Mouse (Mus musculus): ENCODE measurements around the gene Psma5.
"Not testable (repeated sequence)": the region's sequence is repeated elsewhere in the genome, so short reads cannot be mapped to it uniquely, and the experiment has no call there.

Psma5 gene

DNA sequence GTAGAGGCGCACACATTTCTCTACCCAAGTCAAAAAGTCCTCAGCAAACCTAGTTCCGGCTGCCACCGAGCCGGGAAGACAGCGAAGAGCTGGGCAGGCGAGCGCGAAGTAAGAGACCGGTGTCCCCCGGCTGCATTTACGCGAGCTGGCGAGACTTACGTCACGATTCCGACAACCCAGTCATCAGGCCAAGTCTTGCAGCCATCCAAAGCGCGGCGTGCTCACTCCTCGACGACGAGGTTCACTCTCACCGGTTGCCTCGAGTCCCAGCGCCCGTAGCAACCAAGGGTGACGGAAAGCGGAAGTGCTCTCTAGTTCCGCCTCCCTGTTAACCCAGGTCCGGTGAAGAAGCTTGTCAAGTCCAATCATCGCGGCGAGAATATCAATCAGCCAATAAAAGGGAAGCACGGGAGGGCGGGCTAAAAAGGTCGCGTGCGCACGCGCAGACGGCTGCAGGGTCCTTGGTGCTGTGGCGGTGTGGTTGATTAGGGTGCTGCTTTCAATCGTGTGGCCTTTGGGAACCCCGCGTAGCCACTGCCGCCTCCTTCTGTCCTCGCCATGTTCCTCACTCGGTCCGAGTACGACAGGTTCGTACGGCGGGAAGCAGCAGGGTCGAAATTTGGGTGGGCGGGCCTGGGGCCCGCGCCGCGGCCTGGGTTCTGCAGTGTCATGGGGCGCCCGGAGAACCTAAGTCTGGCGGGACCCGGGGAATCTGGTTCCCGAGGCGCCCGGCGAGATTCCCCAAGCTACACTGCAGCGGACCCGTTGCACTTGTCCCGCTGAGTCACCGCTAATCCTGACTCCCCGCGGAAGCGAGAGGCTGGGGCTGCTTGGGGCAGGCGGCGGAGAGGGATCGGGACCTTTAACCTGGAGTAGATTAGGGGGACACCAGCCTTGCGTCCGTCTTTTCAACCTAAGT is at the start of gene Psma5:
TSS of gene Psma5 (plus strand) at position 208 of the 919 bp plus-strand sequence.
- peak; percentile 97 to 98 for DNase-seq

DNA sequence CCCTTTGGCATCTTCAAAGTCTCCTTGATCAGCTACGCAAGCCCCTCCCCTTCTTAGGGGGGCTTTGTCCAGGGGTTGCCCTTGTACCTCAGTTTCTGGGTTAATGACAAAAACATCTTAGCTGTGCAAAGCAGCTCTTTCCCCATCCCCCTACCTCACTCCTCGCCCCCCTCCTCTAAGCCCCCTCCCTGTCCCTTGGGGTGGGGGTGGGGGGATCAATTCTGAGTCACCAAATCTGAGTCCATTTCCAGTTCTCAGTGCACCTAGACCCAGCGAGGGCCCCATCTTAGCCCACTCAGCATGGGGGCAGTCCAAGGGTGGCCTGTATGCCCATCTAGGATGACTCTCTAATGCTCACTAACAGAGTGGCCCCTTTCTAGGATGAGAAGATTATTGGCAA is 47.7 kb upstream of the Psma5 start:
- no peak for DNase-seq

- DNase-seq, result no peak
Observed at GRCm38 (mm10) chr3:108209536-108209935, 47.2 kb upstream of the Psma5 start.

DNA sequence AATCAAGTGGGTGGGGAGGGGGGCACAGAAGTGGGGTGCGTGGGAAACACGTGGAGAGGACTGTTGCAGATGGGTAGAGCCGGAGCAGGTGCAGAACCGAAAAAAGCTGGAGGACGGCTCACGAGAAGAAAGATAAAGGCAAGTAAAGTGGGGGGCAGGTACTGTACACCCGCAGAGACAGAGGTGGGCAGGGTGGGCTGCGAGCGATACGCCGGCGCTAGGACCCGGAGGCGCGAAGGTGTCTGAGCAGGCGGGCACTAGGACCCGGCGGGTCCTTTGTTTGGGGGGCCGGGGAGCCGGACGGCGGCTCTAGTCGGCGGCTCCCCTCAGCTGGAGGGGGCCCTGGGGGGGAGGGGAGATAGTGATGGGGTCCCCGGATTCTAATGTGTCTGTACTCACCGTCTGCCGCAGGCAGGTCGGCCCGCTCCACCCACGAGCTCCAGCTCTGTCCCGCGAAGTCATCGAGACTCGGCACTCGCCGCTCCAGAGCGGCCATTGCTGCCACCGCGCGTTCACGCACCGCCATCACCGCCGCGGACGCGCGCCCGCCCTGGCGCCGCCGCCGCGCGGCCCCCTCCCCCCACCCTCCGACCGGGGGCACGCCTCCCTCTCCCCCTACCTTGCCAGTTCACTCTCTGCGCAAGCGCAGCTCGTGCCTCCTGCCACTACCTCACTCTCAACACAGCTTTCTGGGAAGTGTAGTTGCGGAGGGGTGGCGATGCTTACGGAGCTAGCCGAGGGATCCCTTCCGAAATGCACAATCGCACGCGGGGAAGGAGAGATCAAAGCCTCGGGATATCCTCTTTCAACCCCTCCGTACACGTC is 46.6 kb upstream of the Psma5 start:
- DNase-seq, result peak; percentile 96

DNA sequence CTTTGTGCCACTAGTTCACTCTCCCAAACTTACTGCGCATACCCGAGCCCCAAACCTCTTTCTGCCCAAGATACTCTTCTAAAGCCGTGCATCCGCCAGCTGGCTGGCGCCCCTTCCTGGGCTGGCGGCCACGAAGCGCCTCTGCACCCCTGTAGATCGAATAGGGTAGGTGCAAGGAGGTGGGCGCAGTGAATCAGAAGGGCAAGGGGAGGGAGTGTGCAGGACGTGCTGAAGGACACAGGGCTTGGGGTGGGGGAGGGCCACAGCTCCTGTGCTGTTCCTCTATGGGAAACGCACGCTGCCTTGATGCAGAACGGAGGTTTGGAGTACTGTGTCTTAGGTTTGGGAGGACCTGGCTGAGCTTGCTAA is 46.0 kb upstream of the Psma5 start, which contains the start of gene Atxn7l2:
TSS of gene Atxn7l2 (minus strand) at position 164 of the 369 bp plus-strand sequence.
- DNase-seq, result peak; percentile 49 to 71

- DNase-seq, result peak in 1 of 2 experiments; percentile 33
Observed at GRCm38 (mm10) chr3:108211845-108212244, 44.9 kb upstream of the Psma5 start.

DNA sequence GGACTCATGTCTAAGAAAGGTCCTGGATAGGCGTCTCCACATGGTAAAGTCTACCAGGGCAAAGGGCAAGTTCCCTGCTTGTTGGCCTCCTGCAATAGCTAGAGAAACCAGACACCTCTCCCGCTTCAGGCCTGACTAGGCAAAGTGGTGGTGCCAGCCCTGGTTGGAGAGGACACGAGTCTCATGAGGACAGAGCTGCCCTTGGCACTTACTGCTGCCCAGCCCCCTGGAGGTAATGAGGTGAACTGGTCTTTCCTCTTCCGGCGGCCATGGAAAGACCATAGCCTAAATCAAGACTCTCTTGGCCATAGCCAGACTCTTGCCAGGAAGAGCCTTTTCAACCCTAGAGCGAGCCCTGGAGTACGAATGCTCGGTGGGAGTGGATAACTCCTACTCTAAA is 44.3 kb upstream of the Psma5 start:
- peak; percentile 68 to 73 for DNase-seq

DNA sequence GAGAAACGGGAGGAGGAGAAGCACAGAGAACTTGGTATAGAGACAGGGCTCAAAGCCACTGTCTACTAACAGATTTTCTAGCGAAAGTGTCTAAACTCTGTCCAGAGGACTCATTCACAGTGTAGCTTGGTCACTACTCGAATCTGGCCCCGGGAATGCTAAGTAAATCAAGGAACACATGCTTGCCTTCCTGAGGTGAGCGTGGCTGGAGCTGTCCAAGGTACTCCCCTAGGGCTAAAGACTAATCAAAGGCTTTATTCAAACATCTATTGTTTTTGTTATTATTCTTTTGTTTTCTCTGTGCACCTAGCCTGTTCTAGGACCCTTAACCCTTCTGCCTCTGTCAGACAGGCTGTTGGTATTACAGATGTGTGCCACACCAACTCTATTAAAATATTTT is 42.0 kb upstream of the Psma5 start:
- peak in 1 of 2 experiments; percentile 43 for DNase-seq

DNA sequence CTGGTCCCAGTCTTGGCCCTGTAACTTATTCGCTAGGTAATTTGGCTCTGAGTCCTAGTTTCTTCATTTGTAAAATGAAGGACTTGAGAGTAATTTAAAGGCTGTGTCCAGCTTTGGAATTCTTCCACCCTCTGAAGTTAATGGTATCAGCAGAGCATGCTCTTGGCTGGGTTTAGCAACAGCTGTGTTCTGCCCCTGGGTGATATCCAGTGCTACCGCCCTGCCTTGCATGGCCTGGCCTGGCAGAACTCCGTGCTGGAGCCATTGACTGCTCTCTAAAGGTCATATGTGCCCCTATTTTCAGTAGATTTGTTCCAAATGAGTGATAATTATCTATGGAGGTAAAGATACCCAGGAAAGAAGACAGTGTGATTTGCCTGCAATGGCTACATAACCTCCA is 36.1 kb upstream of the Psma5 start:
- no peak for DNase-seq

- peak; percentile 73 to 85 for DNase-seq
Observed at GRCm38 (mm10) chr3:108225711-108226557, 30.8 kb upstream of the Psma5 start.

- DNase-seq, result peak; percentile 88
Observed at GRCm38 (mm10) chr3:108226558-108227350, 30.0 kb upstream of the Psma5 start, which contains the start of gene Sypl2. Sypl2 (minus strand) TSS chr3:108226648.

- peak; percentile 41 to 55 for DNase-seq
Observed at GRCm38 (mm10) chr3:108227521-108227920, 29.2 kb upstream of the Psma5 start.

GRCm38 (mm10) chr3:108231646-108232045 is 25.1 kb upstream of the Psma5 start:
- DNase-seq, result peak; percentile 28 to 54

DNA sequence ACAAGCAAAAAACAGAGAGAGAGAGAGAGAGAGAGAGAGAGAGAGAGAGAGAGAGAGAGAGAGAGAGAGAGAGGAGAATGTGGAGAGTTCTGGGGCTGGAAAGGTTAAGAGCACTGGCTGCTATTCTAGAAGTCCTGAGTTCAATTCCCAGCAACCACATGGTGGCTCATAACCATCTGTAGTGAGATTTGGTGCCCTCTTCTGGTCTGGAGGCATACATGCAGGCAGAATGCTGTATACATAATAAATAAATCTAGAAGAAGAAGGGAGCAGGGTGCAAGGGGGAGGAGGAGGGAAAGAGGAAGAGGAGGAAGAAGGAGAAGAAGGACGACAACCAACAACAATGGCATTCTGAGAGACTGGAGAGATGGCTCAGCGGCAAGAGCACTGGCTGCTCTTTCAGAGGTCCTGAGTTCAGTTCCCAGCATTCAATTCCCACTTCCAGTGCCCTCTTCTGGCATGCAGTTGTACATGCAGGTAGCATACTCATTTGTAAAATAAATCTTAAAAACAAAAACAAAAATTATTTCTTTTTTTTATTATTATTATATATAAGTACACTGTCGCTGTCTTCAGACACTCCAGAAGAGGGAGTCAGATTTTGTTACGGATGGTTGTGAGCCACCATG is 19.1 kb upstream of the Psma5 start:
- DNase-seq, result not testable (repeated sequence)

DNA sequence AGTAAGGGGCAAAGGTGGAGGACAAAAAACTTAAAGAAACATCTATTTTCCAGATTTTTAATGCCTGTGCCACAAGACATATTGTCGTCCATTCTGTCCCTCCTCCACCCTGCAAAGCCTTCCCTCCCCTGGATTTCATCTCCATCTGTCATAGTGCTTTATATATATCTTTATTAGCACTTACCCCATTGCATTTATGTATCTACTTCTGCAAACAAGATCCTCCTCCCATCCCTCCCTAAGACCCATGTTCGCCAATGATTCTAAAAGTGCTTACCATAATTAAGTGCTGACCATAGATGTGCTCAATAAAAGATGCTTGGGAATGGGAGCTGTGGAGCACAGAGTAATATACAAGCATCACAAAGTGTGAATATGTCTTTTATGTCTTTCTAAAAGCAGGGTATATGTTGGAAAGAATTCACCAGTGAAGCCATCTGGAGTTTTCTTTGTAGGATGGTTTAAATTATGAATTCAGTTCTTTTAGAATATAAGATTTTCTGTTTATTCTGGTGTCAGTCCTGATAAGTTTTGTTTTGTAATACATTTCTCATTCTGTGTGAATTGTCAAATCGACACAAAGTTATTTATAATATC is 15.4 kb upstream of the Psma5 start:
- DNase-seq, result no peak

- DNase-seq, result no peak
Observed at GRCm38 (mm10) chr3:108246857-108247256, 9.9 kb upstream of the Psma5 start.

DNA sequence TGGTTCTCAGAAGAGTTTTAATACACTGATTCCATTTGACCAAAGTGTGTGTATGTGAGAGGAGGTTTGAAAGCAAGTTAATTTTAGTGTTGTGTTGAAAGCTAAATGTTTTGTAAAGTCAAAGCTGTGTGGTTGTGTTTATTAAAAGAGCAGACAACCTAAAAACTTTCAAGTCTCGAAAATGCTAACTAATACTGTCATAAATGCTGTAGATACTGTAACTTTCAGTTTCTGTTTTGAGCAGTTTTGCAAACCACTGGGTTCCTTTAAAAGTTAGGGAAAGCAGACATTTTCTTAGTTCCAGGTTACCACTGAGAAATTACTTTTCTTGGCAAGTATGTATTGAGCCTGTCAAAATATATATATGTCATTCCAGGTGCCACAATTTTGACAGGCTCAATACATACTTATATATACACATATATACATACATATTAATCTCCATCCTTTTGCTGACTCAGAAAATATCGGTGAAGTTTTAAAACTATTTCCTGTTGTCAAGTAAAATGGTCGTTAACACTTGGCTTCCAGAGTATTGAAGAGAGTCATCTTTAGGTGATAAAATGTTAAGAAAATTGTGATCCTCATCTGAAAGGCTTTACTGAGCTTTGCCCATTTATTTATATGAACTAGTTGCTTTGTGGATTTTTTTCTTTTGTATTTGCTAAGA is 1.2 kb downstream of the Psma5 start:
- DNase-seq, result no peak

DNA sequence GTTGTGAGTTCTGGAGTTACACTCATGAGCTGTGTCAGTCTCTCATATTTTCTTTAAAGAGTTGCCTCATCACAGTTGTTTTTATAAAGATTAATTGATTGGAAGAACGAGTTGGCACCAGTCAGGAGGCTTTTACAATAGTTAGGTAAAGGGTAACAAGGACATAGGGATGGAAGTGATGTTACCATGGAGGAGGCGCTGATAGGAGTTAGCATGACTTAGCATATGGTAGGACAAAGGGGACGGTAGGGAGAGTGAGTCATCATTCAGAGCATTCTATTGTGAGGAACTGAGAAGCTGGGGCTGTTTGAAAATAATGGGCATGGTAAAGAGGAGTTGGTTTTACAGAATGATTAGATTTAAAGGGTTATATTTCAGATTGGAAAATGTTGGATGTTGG is 2.6 kb downstream of the Psma5 start:
- DNase-seq, result no peak

- not testable (repeated sequence) for DNase-seq
Observed at GRCm38 (mm10) chr3:108279495-108279894, 22.8 kb downstream of the Psma5 start.
